Mouse (Mus musculus): ENCODE measurements around the gene Mlip.

DNA sequence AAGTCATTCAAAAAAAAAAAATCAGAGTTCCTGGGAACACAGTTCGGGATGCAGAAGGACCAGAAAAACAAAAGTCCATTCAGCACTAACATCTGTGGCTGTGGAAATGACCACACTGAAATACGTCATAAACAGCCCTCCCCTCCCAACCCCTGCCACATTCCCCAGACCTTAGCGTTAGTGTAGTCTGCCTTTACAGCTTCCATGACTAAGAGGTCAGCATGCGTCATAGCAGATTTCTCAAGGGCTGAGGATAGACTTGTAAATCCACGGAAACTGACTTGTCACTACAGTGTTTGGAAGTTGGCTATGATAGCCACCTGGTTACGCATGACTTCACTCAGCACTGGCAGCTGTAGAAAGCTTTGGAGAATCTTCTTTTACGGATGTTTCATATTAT, 8.5 kb downstream of the Mlip start:
- TF ChIP-seq GATA1 (IDR thresholded peaks at IDR 0.05; ENCODE audit: low read length) (no peak), TAL1 (IDR thresholded peaks at IDR 0.05; ENCODE audit: low read length) (no peak)

All from erythroblast, embryonic 14.5 days (primary cell).